Mouse (Mus musculus) spleen, adult 10 weeks (tissue): ENCODE results near the gene Ces1d. TPM values are rescaled to one million over a fixed set of nuclear protein-coding genes. Genes with fewer than 3 reads are reported as not detected.

Experiments used
- polyA plus RNA-seq: library from polyadenylated mRNA; stranded (reverse); fragments of 350-450 nt; fragmentation: Illumina TruSeq; extraction: RNeasy Lipid Tissue Mini Kit (QIAGEN cat#74804); gene quantifications from one replicate; pipeline ENCODE4 v1.2.3, GENCODE M21; 2015; ENCODE audit warnings: low replicate concordance; ENCODE audit not compliant: insufficient read depth

Ces1d gene
- 1.5 TPM for polyA plus RNA-seq

GRCm38 (mm10) chr8:93197685-93198525 is at the start of gene Ces1d:
Gene Ces1d (minus strand): TSS chr8:93197838.

GRCm38 (mm10) chr8:93229446-93229845 is 31.8 kb upstream of the Ces1d start, which contains the start of gene Ces1e:
Gene Ces1e (minus strand): TSS chr8:93229619.

DNA sequence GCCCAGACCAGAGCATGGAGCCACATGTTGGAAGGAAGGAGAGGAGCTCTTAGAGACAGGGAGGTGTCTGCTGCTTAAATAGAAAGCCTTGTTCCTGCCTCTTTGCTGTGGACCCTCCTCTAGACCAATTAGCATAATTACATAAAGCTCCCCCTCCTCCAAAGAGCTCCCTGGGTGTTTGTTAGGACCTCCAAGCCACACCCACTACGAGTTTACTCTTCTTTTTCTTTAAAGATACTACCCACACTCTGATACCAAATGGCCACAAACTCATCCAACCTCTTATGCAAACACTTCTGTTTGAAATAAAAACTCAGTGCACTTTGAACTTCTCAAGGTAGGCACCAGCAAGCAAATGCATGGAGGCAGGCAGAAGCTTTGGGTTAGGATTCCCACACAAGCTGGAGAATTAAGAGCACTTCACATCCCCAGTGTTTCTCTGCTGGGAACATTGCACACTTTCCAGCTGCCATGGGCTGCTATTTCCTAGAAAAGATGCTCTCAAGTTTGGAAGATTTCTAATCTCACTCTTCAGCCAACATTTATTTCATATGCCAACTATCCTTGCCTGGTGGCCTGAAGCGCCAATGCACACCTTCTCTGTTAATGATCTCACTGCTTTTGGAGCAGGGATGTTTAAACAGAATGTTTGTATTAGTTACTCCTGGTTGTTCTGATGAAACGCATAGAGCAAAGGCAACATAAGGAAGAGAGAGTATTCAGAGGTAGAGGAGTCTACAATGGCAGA is 66.2 kb downstream of the Ces1d start, which contains the start of gene Ces1c:
Ces1c (minus strand) TSS at position 51 of the 748 bp plus-strand sequence.

Other genes with a start within 250 kb of the Ces1d start
- not detected for gene Slc6a2, start 237.8 kb downstream of the Ces1d start, polyA plus RNA-seq
- not detected for gene Ces1a, start 149.6 kb downstream of the Ces1d start, polyA plus RNA-seq
- gene Ces1b, start 117.8 kb downstream of the Ces1d start, polyA plus RNA-seq: not detected
- gene Ces1c, start 66.6 kb downstream of the Ces1d start, polyA plus RNA-seq: not detected
- gene Ces1e, start 31.8 kb upstream of the Ces1d start, polyA plus RNA-seq: not detected
- gene Ces1f, start 81.9 kb upstream of the Ces1d start, polyA plus RNA-seq: 0.28 TPM
- gene Ces1g, start 139.5 kb upstream of the Ces1d start, polyA plus RNA-seq: not detected
- not detected for gene Ces1h, start 181.9 kb upstream of the Ces1d start, polyA plus RNA-seq